Mouse (Mus musculus) liver, adult 2 months (tissue): ENCODE measurements around the gene Arhgap22. TPM values are rescaled to one million over a fixed set of nuclear protein-coding genes. Genes with fewer than 3 reads are reported as not detected.
A peak's percentile ranks its signal among the peaks of the same experiment; 100 is the strongest.

Experiments used
- DNase-seq: peaks from one replicate; pipeline ENCODE4 v3.0.0-alpha.2; 2011; ENCODE audit warnings: low read depth, low spot score; ENCODE audit errors: extremely low read depth
- H3K27ac ChIP-seq: fragments of 200-500 bp; replicated peaks from 2 replicates; pipeline ENCODE4 v1.5.1; 2012; ENCODE audit warnings: low read depth, mild to moderate bottlenecking, control low read depth, inconsistent platforms, low read length; ENCODE audit not compliant: insufficient read depth
- H3K27me3 ChIP-seq: fragments of 200-500 bp; 2 replicates; pipeline ENCODE4 v1.6.1; 2012; ENCODE audit warnings: mild to moderate bottlenecking, moderate library complexity, low read length, inconsistent platforms; ENCODE audit not compliant: control insufficient read depth, insufficient read depth
- H3K36me3 ChIP-seq: fragments of 200-500 bp; 2 replicates; pipeline ENCODE4 v1.6.1; 2012; ENCODE audit warnings: low read length, inconsistent platforms; ENCODE audit not compliant: control insufficient read depth, insufficient read depth
- H3K4me1 ChIP-seq: fragments of 200-500 bp; 2 replicates; pipeline ENCODE4 v1.6.1; 2011; ENCODE audit warnings: low read length; ENCODE audit not compliant: control insufficient read depth, insufficient read depth
- H3K4me3 ChIP-seq: fragments of 200-500 bp; 2 replicates; pipeline ENCODE4 v1.5.1; 2011; ENCODE audit warnings: low read depth, mild to moderate bottlenecking, control low read depth, low read length, moderate library complexity; ENCODE audit not compliant: insufficient read depth
- H3K79me2 ChIP-seq: fragments of 200-500 bp; 2 replicates; pipeline ENCODE4 v1.6.1; 2012; ENCODE audit warnings: inconsistent platforms, mild to moderate bottlenecking, low read length, moderate library complexity; ENCODE audit not compliant: control insufficient read depth, insufficient read depth
- H3K9ac ChIP-seq: fragments of 200-500 bp; 2 replicates; pipeline ENCODE4 v1.6.1; 2012; ENCODE audit warnings: low read depth, mild to moderate bottlenecking, control low read depth, inconsistent platforms, low read length
- CTCF ChIP-seq: fragments of 200-500 bp; IDR thresholded peaks from 2 replicates; pipeline ENCODE4 v1.5.1; 2011; ENCODE audit warnings: low read depth, low read length, control low read depth
- POLR2A ChIP-seq: fragments of 200-500 bp; IDR thresholded peaks from 2 replicates; pipeline ENCODE4 v1.6.1; 2011; ENCODE audit warnings: low read length, control low read depth; ENCODE audit not compliant: insufficient read depth; ENCODE audit errors: extremely low read depth
- WGBS: fragments of 180-500 bp; shearing (Covaris S2); methylation state at CpG from one replicate; pipeline ENCODE4 v1.1.7; 2018; 5-methylcytosine and 5-hydroxymethylcytosine counted together
- polyA plus RNA-seq: library from polyadenylated mRNA; depleted of rRNA; stranded (reverse); fragments of >200 nt; gene quantifications from 2 replicates; pipeline ENCODE4 v1.2.3, GENCODE M21; 2012
- total RNA-seq: library from RNA; depleted of rRNA; stranded (reverse); fragments of >200 nt; gene quantifications from 2 replicates; pipeline ENCODE4 v1.2.3, GENCODE M21; 2014

Arhgap22 gene
- total and polyA plus RNA-seq, 2 experiments, result 0.09 to 0.57 TPM

GRCm38 (mm10) chr14:33208331-33208730 lies 5.5 kb upstream of the Arhgap22 start:
- whole genome bisulfite sequencing, result 43% methylated on average over 5 of the region's 5 CpGs
- Histone ChIP-seq H3K36me3 (no peaks in the 10 kb centered on the region), H3K4me3 (no peak overlapping the region), H3K9ac (no peak overlapping the region), H3K79me2 (no peaks in the 10 kb centered on the region), H3K27ac (no peak overlapping the region), H3K4me1 (no peaks in the 10 kb centered on the region), H3K27me3 (no peaks in the 10 kb centered on the region)
- TF ChIP-seq POLR2A (no peak), CTCF (no peak)
- no peak for DNase-seq

GRCm38 (mm10) chr14:33210806-33211205 lies 3.0 kb upstream of the Arhgap22 start:
- 82% methylated on average over 8 of the region's 8 CpGs for WGBS
- Histone ChIP-seq H3K9ac (no peak overlapping the region), H3K27me3 (no peaks in the 10 kb centered on the region), H3K36me3 (no peaks in the 10 kb centered on the region), H3K4me1 (no peaks in the 10 kb centered on the region), H3K27ac (no peak overlapping the region), H3K4me3 (no peak overlapping the region), H3K79me2 (no peaks in the 10 kb centered on the region)
- no peak for TF ChIP-seq POLR2A
- TF ChIP-seq CTCF, result no peak
- DNase-seq, result no peak

GRCm38 (mm10) chr14:33212271-33212957 lies 1.4 kb upstream of the Arhgap22 start:
- Histone ChIP-seq H3K4me3 (no peak overlapping the region), H3K4me1 (no peaks in the 10 kb centered on the region), H3K79me2 (no peaks in the 10 kb centered on the region), H3K27me3 (no peaks in the 10 kb centered on the region), H3K27ac (no peak overlapping the region), H3K36me3 (no peaks in the 10 kb centered on the region), H3K9ac (no peak overlapping the region)
- TF ChIP-seq POLR2A (no peak), CTCF (no peak)
- 21% methylated on average over 5 of the region's 5 CpGs for WGBS
- peak; percentile 61 for DNase-seq

- DNase-seq, result no peak
- Histone ChIP-seq H3K27me3 (no peaks in the 10 kb centered on the region), H3K4me1 (no peaks in the 10 kb centered on the region), H3K4me3 (no peak overlapping the region), H3K27ac (no peak overlapping the region), H3K79me2 (no peaks in the 10 kb centered on the region), H3K9ac (no peak overlapping the region), H3K36me3 (no peaks in the 10 kb centered on the region)
- no peak for TF ChIP-seq CTCF
- no peak for TF ChIP-seq POLR2A
- WGBS, result 92% methylated on average over 12 of the region's 12 CpGs
Measured at GRCm38 (mm10) chr14:33212958-33213309, 892 bp upstream of the Arhgap22 start.

GRCm38 (mm10) chr14:33214767-33215128 lies 922 bp downstream of the Arhgap22 start:
- 24% methylated on average over 4 of the region's 4 CpGs for WGBS

GRCm38 (mm10) chr14:33215163-33215562 lies 1.3 kb downstream of the Arhgap22 start:
- 32% methylated on average over 1 of the region's 1 CpGs for WGBS
- TF ChIP-seq CTCF, result no peak
- no peak for TF ChIP-seq POLR2A
- Histone ChIP-seq H3K79me2 (no peaks in the 10 kb centered on the region), H3K9ac (no peak overlapping the region), H3K27me3 (no peaks in the 10 kb centered on the region), H3K4me1 (no peaks in the 10 kb centered on the region), H3K36me3 (no peaks in the 10 kb centered on the region), H3K4me3 (no peak overlapping the region), H3K27ac (no peak overlapping the region)
- no peak for DNase-seq

More at GRCm38 (mm10) chr14:33214767-33215128, 922 bp downstream of the Arhgap22 start:
- H3K27me3 ChIP-seq, result no peaks in the 10 kb centered on the region
- no peak for DNase-seq
- H3K36me3 ChIP-seq, result no peaks in the 10 kb centered on the region
- H3K4me1 ChIP-seq, result no peaks in the 10 kb centered on the region
- no peak overlapping the region for H3K27ac ChIP-seq
- TF ChIP-seq POLR2A, result no peak
- TF ChIP-seq CTCF, result no peak
- no peak overlapping the region for H3K4me3 ChIP-seq
- H3K9ac ChIP-seq, result no peak overlapping the region
- H3K79me2 ChIP-seq, result no peaks in the 10 kb centered on the region
